Mouse (Mus musculus) ZHBTc4 (cell line): ENCODE data around the gene Cldn34a.
"Not testable (repeated sequence)": the region's sequence is repeated elsewhere in the genome, so short reads cannot be mapped to it uniquely, and the experiment has no call there.

Experiments
- DNase-seq: peaks from one replicate; pipeline ENCODE4 v3.0.0-alpha.2; 2011; ENCODE audit warnings: low read depth, low spot score

The Cldn34a gene

GRCm38 (mm10) chrX:152563034-152563433 is at the start of gene Cldn34a:
Gene Cldn34a, plus strand, starts transcription at chrX:152563334.
- no peak for DNase-seq

GRCm38 (mm10) chrX:152518611-152519010 is 44.5 kb upstream of the Cldn34a start:
- not testable (repeated sequence) for DNase-seq

- no peak for DNase-seq
Observed at GRCm38 (mm10) chrX:152545736-152546135, 17.4 kb upstream of the Cldn34a start.

- no peak for DNase-seq
Observed at GRCm38 (mm10) chrX:152548180-152548579, 15.0 kb upstream of the Cldn34a start.

- DNase-seq: peak; percentile 89
Observed at GRCm38 (mm10) chrX:152557446-152557845, 5.7 kb upstream of the Cldn34a start.
